Mouse (Mus musculus): Measurements from ENCODE around the gene Plxdc1. TPM values are rescaled to one million over a fixed set of nuclear protein-coding genes. Genes with fewer than 3 reads are reported as not detected.

Gene Plxdc1
- polyA plus RNA-seq, 1 experiment from 2014 or later = 1.8 TPM

DNA sequence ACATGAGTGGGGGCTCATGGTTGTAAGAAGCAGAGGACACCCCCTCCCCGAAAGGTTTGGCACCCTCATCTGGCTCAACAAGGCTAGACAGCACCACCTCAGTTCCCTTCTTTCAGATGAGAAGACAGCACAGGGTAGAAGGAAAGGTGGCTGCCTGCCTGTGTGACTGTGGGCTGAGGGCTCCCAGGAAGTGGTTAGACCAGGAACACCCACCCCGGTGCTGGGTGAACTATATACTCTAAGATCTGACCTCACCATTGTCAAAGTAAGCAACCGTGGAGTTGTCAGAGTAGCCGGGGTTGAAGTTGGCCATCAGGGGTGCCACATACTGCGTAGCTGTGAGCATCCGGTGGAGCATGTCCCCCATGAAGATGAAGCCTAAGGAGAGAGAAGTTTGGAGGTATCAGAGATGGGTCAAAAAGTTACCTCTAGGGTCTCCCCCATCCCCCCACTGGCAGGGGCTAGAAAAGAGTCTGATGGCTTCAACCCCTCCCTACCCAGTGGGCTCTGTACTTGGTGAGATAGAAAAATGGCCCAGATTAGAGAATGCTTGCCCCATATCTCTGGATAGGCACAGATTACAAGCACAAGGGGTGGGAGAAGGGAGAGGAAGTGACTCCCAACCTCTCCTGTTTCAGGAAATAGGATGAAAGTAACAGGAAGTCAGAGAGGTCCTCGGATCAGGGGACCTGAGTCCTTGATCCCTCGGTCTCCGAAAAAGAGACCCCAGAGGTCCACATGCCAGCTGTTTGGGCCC is 30.9 kb downstream of the Plxdc1 start:
- WGBS = 77% methylated on average over 9 of the region's 9 CpGs
- H3K4me1 ChIP-seq (replicated peaks; ENCODE audit: insufficient read depth, low read length) = 0 out of 2 replicates have a peak, but pooled peaks cover 8% of the 10 kb centered on the region
- no peak overlapping the region for H3K4me2 ChIP-seq (ENCODE audit: low read length)

DNA sequence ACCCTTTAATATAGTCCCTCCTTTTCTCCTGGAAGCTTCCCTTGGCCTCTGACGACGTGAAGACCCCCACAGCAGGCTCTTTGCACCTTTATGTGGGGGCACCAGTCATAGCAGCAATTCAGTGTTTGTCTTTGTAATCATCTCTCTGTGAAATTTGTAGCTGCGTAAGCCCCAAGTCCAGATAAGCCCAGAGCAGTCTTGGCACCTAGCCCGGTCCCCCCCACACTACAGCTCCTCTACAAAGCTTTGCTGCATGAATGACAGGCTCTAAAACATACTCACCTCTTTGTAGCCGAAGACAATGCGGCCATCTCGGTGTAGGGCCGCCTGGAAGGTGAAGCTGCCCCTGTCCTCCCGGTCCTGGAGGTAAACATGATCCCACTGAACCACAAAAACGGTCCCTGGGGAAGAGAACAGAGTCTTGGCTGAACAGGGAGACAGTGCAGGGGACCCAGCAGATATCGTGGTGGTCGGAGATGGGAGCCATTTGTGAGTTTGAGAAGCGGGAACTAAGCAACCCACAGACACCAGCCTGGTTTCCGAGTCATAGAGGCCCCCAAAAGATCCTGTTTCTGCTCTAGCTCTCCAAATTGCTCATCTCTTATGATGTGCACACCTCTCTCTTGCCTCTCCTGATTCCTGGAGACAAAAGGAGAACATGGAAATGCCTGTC is 31.6 kb downstream of the Plxdc1 start:
- ATAC-seq (replicated peaks; ENCODE audit: low FRiP score, low read depth) = no peak
- Histone ChIP-seq H3K4me3 (replicated peaks; ENCODE audit: low read depth, low read length) (no peak overlapping the region), H3K4me1 (replicated peaks; ENCODE audit: insufficient read depth, low read length) (0 out of 2 replicates have a peak, but pooled peaks cover 8% of the 10 kb centered on the region), H3K27me3 (ENCODE audit: insufficient read depth, low read length) (no peaks in the 10 kb centered on the region), H3K9me3 (replicated peaks; ENCODE audit: low read length) (no peaks in the 10 kb centered on the region), H3K36me3 (ENCODE audit: insufficient read depth, low read length) (no peaks in the 10 kb centered on the region), H3K4me2 (ENCODE audit: low read length) (no peak overlapping the region), H3K27ac (no peak overlapping the region), H3K9ac (ENCODE audit: low read depth, low read length) (no peak overlapping the region)
- no peak for DNase-seq (ENCODE audit: low spot score)
- WGBS = 47% methylated on average over 14 of the region's 14 CpGs
- no peak for TF ChIP-seq CTCF (IDR thresholded peaks at IDR 0.05; ENCODE audit: low read depth)

More for the DNA sequence above, 30.9 kb downstream of the Plxdc1 start:
- Histone ChIP-seq H3K36me3 (ENCODE audit: insufficient read depth, low read length) (no peaks in the 10 kb centered on the region), H3K4me3 (replicated peaks; ENCODE audit: low read depth, low read length) (no peak overlapping the region), H3K9me3 (replicated peaks; ENCODE audit: low read length) (no peaks in the 10 kb centered on the region), H3K9ac (ENCODE audit: low read depth, low read length) (no peak overlapping the region), H3K27me3 (ENCODE audit: insufficient read depth, low read length) (no peaks in the 10 kb centered on the region), H3K27ac (no peak overlapping the region)
- TF ChIP-seq CTCF (IDR thresholded peaks at IDR 0.05; ENCODE audit: low read depth) = no peak
- no peak for ATAC-seq (replicated peaks; ENCODE audit: low FRiP score, low read depth)
- no peak for DNase-seq (ENCODE audit: low spot score)

DNA sequence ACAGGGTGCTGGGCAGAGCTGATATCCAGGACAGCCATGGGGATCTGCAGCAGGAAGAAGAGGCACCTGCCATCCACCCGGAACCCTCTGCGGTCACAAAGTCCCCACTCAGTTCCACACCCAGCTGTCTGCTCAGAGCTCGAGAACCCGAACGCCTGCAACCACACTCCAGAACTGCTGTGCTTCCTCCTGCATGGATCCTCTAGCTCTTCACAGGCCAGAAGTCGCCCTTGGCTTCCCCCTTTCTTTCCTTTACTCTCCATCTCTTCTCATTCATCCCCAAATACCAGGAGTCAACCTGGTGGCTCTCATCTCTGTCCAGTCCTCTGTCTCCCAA is 32.3 kb downstream of the Plxdc1 start:
- no peak for DNase-seq (ENCODE audit: low spot score)
- Histone ChIP-seq H3K27me3 (ENCODE audit: insufficient read depth, low read length) (no peaks in the 10 kb centered on the region), H3K4me3 (replicated peaks; ENCODE audit: low read depth, low read length) (no peak overlapping the region), H3K36me3 (ENCODE audit: insufficient read depth, low read length) (no peaks in the 10 kb centered on the region), H3K9ac (ENCODE audit: low read depth, low read length) (no peak overlapping the region), H3K27ac (no peak overlapping the region), H3K4me2 (ENCODE audit: low read length) (no peak overlapping the region), H3K4me1 (replicated peaks; ENCODE audit: insufficient read depth, low read length) (0 out of 2 replicates have a peak, but pooled peaks cover 4% of the 10 kb centered on the region), H3K9me3 (replicated peaks; ENCODE audit: low read length) (no peaks in the 10 kb centered on the region)
- WGBS = 80% methylated on average over 6 of the region's 6 CpGs
- ATAC-seq (replicated peaks; ENCODE audit: low FRiP score, low read depth) = no peak
- no peak for TF ChIP-seq CTCF (IDR thresholded peaks at IDR 0.05; ENCODE audit: low read depth)

GRCm38 (mm10) chr11:97953179-97953938 is 32.9 kb downstream of the Plxdc1 start:
- TF ChIP-seq CTCF (IDR thresholded peaks at IDR 0.05; ENCODE audit: low read depth) = no peak
- 62% methylated on average over 16 of the region's 16 CpGs for WGBS
- Histone ChIP-seq H3K9me3 (replicated peaks; ENCODE audit: low read length) (no peaks in the 10 kb centered on the region), H3K36me3 (ENCODE audit: insufficient read depth, low read length) (no peaks in the 10 kb centered on the region), H3K4me1 (replicated peaks; ENCODE audit: insufficient read depth, low read length) (0 out of 2 replicates have a peak, but pooled peaks cover 4% of the 10 kb centered on the region), H3K4me3 (replicated peaks; ENCODE audit: low read depth, low read length) (no peak overlapping the region), H3K27ac (no peak overlapping the region), H3K9ac (ENCODE audit: low read depth, low read length) (no peak overlapping the region), H3K4me2 (ENCODE audit: low read length) (no peak overlapping the region), H3K27me3 (ENCODE audit: insufficient read depth, low read length) (no peaks in the 10 kb centered on the region)
- ATAC-seq (replicated peaks; ENCODE audit: low FRiP score, low read depth) (no peak), DNase-seq (ENCODE audit: low spot score) (no peak)

DNA sequence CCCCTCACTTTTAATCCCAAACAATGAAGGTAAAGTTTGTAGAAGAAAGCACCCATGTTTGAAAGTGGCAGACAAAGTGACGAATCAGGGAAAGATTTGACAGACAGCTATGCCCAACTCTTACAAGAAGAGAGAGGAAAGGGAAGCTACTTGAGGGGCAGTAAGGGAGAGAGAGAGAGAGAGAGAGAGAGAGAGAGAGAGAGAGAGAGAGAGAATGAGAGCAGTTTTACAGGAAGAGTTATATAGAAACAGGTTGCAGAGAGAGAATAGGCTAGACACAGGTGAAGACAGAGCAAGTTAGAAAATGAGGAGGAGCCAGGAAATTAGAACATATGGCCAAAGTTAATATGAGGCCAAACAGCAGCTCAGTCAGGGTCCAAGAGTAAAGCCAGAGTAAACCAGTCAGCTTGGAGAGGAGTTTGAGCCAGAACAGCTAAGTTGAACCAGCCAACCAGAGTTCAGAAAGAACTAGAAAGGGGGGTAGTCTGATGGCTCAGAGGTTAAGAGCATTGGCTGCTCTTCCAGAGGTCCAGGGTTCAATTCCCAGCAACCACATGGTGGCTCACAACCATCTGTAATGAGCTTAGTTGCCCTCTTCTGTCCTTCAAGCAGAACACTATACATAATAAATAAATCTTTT is 33.8 kb downstream of the Plxdc1 start:
- 89% methylated on average over 1 of the region's 1 CpGs for WGBS

More for the DNA sequence above, 33.8 kb downstream of the Plxdc1 start:
- DNase-seq (ENCODE audit: low spot score) (no peak), ATAC-seq (replicated peaks; ENCODE audit: low FRiP score, low read depth) (no peak)
- H3K4me1 ChIP-seq (replicated peaks; ENCODE audit: insufficient read depth, low read length) = 0 out of 2 replicates have a peak, but pooled peaks cover 4% of the 10 kb centered on the region
- no peak overlapping the region for H3K4me2 ChIP-seq (ENCODE audit: low read length)
- no peaks in the 10 kb centered on the region for H3K36me3 ChIP-seq (ENCODE audit: insufficient read depth, low read length)
- H3K9ac ChIP-seq (ENCODE audit: low read depth, low read length) = no peak overlapping the region
- H3K27ac ChIP-seq = no peak overlapping the region
- no peaks in the 10 kb centered on the region for H3K9me3 ChIP-seq (replicated peaks; ENCODE audit: low read length)
- H3K4me3 ChIP-seq (replicated peaks; ENCODE audit: low read depth, low read length) = no peak overlapping the region
- no peaks in the 10 kb centered on the region for H3K27me3 ChIP-seq (ENCODE audit: insufficient read depth, low read length)
- TF ChIP-seq CTCF (IDR thresholded peaks at IDR 0.05; ENCODE audit: low read depth) = no peak
